Mouse (Mus musculus) frontal cortex, postnatal 25 days (tissue): ENCODE data around the gene Gm21972.

ENCODE experiments used
- DNase-seq, 2 experiments: peaks; one replicate each; pipeline ENCODE4 v3.0.0; 2022; ENCODE audit warnings: low spot score in 2 of 2

Gene Gm21972

DNA sequence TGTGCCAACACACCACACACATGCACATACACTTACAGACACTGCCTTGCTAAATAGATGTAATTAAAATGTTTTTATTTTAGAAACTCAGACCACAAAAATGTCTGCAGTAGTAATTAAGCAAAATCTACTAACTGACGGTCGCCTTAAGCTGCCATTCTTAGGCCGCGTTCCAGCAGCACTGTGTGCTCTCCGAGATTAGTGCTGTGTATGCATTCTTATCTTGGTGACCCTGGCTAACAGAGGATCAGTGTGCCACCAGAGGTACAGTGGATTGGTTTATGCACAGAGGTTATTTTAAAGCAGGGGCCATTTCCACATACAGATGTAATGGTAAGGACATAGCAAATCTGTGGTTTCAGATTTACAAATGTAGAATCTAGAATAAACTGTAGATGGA is 27.6 kb downstream of the Gm21972 start:
- no peak for DNase-seq

DNA sequence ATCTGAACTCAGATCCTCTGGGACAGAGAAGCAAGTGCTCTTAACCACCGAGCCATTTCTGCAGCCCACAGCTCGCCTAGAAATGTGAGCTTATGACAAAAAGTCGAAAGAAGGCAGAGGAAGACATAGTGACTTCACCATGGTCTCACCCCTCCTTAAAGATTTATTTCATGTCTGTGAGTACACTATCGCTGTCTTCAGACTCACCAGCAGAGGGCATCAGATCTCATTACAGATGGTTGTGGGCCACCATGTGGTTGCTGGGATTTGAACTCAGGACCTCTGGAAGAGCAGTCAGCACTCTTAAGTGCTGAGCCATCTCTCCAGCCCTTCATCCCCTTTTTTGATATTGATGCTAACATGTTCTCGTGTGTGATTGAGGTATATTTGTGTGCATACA is 41.2 kb downstream of the Gm21972 start:
- DNase-seq = no peak

DNA sequence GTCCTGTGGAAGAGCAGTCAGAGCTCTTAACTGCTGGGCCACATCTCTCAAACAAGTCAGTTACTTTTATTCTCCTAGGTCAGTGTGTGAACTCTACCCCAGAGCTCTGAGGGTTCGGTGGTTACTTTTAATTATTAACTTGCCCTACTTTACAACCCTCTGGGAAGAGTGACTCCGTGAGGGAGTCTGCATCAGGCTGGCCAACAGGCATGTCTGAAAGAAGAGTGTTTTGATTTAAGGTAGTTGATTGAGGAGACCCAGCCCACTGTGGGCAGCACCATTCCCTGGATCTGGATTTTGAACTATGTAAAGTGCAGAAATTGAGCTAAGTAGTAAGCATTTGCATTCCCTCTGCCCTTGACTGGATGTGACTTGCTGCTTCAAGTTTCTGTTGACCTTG is 42.6 kb downstream of the Gm21972 start:
- DNase-seq = no peak

DNA sequence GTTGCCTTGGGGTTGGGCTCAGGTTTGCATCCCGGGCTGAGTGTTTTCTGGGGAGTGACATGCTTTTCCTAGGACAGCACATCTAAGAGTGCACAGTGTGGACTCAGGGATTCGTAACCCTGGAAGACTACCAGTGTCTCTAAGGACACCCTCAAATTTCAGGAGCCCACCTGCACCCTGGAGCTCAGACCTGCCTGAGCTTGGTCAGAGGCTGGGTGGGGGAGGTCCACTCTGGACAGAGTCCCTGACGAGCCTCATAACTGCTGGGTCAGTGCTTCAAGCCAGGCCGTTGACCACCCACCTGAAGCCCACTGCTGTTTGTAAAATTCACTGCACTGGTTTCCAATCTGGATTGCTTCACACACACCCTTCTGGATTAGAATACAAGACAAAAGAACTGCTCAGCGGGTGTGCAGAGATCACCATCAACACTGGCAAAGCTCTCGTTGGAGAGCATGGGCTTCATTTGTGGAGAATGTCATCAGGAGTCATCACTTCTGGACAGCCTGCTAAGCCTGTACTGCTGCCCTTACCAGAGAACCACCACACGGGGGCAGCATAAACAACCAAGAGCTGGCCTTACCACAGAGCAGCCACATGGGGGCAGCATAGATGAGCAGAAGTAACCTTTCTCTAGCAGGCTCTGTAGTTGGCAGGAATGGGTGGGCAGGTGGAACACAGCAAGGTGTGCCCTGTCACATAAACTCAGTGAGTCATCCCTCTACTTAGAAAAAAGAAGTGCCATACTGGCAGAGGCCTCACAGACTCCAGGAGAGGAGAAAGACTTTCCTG is 45.2 kb downstream of the Gm21972 start:
- peak; percentile 62 to 79 for DNase-seq

DNA sequence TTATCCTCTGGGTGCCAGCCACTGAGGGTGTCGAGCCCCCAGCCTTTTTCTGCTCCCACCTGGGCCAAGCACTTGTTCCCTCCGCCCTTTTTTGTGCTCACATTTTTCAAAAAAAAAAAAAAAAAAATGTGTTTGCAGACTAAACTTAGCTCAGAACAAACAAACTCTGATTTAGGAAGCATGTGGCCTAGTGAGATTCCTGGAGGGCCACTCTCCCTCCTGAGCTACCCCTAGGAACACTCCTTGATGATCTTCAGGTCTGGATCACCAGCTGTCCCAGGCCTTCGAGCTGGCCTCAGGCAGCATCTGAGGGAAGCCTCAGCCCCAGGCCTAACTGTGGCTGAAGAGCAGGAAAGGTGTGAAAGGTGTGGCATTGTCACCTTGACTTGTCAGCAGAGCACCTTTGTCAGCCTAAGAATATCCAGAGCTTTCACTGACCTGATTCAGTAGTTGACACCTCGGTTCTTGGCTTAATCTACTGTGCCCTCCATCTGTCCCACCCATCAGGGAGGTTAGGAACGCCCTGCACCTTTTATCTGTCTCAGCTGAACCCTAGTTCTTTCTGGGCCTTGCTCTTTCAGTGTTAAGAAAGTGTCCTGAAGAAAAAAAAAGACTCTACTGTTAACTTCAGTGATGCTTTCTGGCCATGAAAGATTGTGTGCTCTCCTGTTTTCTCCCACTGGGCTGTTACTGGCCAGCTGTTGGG is 48.7 kb downstream of the Gm21972 start:
- no peak for DNase-seq

DNA sequence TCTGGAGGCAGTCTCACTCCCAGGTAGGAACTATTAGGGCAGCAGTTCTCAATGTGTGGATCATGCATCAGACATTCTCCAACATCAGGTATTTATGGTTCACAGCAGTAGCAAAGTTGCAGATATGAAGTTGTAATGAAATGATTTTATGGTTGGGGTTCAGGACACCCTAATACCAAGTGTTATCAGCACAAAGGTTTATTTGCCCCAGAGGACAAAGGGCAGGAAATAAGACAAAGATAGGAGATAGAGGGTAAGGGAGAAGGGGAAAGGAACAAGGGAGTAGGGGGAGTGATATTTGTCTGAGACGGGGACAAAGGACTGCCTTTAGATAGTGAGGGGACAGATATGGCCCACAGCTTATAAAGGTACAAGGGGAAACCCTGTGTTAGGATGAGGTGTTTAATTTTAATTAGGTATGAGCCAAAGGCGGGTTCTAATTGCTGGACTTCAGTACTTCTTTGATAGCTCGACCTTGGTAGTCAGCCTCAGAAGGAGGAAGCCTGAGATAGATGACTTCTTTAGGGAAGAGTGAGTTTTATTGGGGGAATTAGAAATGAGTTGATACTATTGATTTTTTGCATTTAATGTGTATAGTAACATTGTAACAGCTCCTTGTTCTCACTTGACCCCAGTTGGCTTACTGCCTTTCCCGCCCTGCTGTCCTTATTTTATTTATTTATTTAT is 50.3 kb downstream of the Gm21972 start:
- no peak for DNase-seq

DNA sequence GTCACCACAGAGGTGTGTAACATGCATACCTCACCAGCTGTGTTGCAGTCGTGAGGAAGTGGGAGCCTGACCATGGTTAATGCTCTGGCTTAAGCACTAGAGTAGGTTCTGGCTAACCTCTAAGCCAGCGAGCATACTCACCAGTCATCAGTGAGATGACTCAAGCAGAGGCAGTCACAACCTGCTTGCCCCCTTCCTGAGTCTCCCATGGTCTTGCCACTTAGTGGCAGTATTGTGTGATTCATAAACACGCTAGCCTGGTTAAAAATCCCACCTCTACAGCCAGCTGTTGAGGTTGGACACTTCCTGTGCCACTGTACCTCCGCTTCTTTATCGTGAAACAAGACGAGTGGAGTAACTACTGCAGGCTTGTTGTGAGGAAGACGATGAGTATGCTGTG is 53.3 kb downstream of the Gm21972 start:
- DNase-seq = no peak

DNA sequence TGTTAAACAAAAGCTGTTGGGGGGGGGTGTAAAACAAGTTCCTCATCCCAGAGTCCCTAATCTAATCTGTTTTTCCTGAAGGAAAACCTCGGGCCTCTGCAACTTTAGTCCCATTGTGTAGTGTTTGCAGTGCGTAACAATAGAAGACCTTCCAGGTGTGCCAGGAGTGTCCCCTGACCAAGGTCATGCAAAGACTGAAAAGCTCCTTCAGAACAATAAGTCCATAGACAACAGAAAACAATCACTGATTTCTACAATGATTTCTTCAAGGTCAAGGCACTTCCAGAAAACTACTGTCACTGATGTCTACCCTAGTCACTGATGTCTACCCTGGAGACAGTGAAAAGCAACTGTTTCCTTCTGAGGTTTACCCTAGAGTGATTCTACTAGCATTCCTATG is 54.4 kb downstream of the Gm21972 start:
- DNase-seq = no peak

DNA sequence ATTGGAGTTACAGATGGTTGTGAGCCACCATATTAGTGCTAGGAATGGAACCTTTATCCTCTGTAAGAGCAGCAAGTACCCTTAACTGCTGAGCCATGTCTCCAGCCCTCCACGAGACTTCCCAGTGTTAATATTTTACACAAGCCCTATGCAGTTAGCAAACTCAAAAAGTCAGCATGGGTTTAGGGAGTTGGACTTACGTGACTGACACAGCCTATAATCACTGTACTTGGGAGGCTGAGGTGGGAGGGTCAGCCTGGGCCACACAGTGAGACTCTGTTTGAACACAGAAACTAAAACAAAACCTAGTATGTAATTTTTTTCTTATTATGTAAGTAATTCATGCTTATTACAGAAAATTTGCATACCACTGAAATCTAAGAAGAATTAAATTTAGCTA is 54.8 kb downstream of the Gm21972 start:
- DNase-seq = no peak

DNA sequence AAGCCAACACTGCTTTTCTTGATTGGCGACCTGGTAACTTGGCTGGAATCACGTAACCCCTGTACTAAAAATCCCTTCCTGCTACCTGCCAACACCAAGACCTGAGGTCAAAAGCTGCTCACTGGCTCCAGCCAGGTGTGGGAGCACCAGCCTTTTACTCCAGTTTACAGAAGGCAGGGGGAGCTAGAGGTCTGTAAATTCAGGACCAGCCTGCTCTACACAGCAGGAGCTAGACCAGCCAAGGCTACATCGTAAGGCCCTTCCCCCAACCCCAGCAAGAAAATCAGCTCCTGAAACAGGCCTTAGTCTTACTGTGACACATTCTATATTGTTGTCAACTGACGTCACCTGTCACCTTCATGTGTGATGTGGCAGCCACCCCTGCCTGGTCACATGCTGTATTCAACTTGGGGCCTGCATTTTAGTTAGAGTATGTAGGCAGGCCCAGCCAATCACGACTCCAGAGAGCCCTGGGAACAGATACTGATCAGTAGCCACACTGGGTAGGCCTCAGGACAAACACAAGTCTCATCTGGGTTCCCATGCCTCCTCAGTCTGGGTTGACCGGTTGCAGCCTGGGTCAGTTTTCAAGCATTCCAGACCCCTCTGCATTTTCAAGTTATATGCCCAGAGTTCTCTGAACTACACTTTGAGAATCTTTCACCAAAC is 55.7 kb downstream of the Gm21972 start:
- no peak for DNase-seq

DNA sequence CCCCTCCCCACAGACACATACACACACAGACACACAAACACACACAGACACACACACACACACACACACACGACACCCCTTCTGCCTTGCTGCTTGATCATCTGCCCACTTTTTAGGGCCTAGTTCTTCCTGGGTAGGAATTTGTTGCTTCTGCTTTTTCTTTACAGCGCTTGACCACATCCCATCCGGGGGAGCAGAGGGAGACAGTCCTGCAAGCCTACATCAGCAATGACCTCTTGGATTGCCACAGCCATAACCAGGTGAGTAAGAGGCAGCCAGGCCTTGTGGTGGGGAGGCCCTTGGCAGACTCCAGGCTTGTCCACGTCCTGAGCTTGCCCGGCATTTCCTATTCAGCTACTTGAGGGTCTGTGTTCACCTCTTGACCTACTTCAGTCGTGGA is 57.4 kb downstream of the Gm21972 start:
- DNase-seq = no peak

DNA sequence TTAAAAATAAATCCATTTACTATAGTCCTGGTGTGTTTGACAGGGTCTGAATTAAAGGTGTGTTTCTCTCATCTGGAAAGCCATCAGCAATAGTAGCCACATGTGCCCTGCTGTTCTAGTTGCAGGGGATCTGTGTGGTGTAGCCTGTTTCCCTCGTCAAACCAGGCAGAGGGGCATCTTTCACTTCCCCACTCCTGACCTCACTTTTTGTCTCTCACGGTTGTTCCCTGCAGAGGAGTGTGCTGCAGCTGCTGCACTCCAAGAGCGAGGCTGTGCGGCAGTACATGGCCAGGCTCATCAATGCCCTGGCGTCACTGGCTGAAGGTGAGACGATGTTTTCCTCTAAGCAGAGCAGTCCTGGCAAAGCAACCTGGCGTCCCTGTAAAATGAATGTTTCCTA is 60.6 kb downstream of the Gm21972 start:
- no peak for DNase-seq

DNA sequence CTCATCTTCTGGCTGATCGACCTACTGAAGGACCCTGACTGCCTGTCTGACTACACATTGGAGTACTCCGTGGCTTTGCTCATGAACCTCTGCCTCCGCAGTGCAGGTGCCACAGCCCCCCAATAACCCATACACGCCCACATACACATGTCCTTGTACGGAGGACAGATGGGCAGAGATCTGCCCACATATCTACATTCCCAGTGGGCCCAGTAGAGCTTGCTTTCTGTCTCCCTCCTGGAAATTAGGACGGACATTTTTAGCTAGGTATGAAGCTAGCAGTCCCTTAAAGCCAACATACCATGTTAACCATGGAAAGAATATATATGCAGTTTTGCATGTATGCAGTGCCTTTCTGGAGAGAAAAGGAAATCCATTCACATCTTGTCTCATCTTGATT is 64.8 kb downstream of the Gm21972 start:
- DNase-seq = no peak

DNA sequence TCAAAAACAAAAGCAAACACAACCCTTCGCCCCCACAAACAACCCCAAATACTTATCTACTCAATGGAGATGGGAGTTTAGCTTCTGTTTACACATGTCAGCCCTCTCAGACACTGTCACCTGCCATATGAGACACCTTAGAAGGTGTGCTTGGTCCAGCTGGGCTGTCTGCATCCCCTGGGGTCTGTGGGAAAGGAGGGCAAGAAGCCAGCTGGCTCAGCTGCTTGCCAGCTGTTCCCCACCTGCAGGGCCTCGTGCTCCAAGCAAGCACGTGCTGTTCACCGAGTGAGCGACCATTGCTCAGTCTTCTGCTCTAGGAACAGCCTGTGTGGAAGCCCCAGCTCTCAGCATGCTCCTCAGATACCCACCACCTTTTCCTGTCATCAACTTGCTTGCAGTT is 65.6 kb downstream of the Gm21972 start:
- no peak for DNase-seq

DNA sequence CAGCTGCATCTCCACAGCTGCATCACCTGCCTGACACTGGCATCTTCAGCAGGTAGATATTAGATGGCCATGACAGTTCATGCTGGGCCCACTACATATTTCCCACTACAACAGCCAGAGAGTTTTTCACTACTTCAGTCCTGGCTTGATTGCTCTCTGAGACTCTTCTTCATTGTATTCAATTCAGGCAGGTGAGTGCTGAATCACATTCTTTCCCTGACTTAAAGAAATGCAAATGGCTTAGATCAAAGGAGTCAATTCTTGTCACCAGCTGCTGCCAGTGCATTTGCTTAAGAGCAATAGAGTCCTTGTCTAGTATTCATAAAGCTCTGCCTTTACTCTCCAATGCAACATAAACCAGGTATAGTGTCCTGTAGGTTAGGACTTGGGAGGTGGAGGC is 67.9 kb downstream of the Gm21972 start:
- DNase-seq = no peak

DNA sequence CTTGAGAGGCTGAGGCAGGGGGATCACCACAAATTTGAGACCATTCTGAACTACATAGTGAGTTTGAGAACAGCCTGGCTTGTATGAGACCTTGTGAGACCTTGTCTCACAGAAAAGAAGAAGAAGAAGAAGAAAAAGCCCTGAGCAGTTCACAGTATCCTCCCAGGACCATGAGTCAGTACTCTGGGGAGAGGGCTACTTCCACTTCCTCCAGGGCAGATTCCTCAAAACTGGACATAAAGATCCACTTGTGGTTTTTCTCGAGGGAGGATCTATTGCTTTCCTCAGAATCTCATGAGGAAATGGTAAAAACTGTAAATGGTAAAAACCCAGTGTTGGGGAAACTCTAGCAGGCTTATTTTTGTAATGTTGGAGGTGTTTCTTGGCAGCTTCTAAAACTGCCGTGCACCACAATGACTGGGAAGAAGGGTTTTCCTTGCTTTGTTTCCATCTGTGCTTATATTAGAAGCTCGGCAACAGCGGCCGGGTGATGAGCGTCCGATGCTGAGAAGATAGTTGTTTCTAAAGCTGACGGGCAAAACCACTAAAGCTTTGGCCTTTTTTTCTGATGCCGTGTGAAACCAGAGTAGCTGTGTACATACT is 69.3 kb downstream of the Gm21972 start:
- DNase-seq = no peak

DNA sequence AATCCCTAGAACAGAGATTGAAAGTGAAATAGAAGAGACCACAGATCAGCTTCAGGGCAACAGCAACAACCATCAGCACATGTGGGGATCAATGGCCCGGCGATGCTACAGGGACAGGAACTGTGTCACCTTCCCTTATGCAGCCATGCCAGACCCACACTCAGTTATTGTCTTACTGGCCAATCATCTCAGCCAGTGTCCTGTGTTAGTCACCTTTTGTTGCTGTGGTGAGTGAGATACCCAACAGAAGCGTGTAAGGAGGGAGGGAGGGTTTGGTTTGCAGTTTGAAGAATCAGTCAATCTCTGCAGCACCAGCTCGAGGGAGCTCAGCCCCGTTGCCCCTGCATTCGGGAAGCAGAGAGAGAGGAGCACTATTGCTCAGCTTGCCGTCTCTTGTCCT is 77.2 kb downstream of the Gm21972 start:
- DNase-seq = no peak

DNA sequence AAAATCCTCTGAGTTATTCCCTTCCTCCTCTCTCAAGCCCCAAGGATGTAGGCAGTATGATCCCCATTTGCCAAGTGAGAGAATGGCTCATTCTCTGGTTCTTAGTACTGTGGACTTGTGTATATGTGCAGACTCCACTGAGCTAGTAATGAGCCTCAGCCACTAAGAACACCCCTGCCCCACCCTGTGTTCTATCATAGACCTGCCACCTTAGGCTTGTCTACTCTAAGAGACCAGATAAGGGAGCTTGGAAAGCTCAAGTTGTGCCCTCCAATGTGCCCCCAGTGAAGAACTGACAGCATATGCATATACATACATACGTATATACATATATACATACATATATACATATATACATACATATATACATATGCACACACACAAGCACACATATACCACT is 78.1 kb downstream of the Gm21972 start:
- DNase-seq = no peak
